Mouse (Mus musculus): ENCODE measurements around the gene Ehhadh. TPM values are rescaled to one million over a fixed set of nuclear protein-coding genes. Genes with fewer than 3 reads are reported as not detected.

Gene Ehhadh
- total and polyA plus RNA-seq, 3 experiments: 0.93 to 2.9 (median 1.1) TPM

GRCm38 (mm10) chr16:21793875-21794696 is 6.5 kb upstream of the Ehhadh start, which contains the start of gene Map3k13:
Gene Map3k13 (plus strand): TSS chr16:21794346.
- TF ChIP-seq GABPA (IDR thresholded peaks at IDR 0.05; ENCODE audit: insufficient replicate concordance, low read depth, low read length): no peak
- TF ChIP-seq NRF1 (IDR thresholded peaks at IDR 0.05; ENCODE audit: low read depth, low read length): peak; percentile 98
- peak; percentile 93 for TF ChIP-seq JUN (IDR thresholded peaks at IDR 0.05; ENCODE audit: insufficient read depth, low read depth, low read length)
- TF ChIP-seq USF1 (IDR thresholded peaks at IDR 0.05; ENCODE audit: low read depth, low read length): no peak
- peak; percentile 87 for TF ChIP-seq TBP (conservative IDR thresholded peaks at IDR 0.05; ENCODE audit: low read depth, low read length)
- no peak for TF ChIP-seq E2F4 (IDR thresholded peaks at IDR 0.05; ENCODE audit: insufficient replicate concordance, low read depth, low read length)
- peak; percentile 97 for TF ChIP-seq JUND (conservative IDR thresholded peaks at IDR 0.05; ENCODE audit: low read depth, low read length)
- TF ChIP-seq SIN3A (IDR thresholded peaks at IDR 0.05; ENCODE audit: low read length): peak; percentile 96
- TF ChIP-seq POLR2A (IDR thresholded peaks at IDR 0.05; ENCODE audit: low read depth, low read length): peak; percentile 95
- TF ChIP-seq HCFC1 (IDR thresholded peaks at IDR 0.05; ENCODE audit: low read depth, low read length): peak; percentile 80
- peak; percentile 58 for TF ChIP-seq BHLHE40 (IDR thresholded peaks at IDR 0.05; ENCODE audit: low read depth, low read length)
- TF ChIP-seq ELF1 (IDR thresholded peaks at IDR 0.05; ENCODE audit: low read depth, low read length): peak; percentile 100
- peak; percentile 69; the same call in 1 of the 2 replicates for TF ChIP-seq UBTF (IDR thresholded peaks at IDR 0.05; ENCODE audit: low read depth, low read length)
- no peak for TF ChIP-seq ZNF384 (IDR thresholded peaks at IDR 0.05; ENCODE audit: low read depth, low read length)
- no peak for TF ChIP-seq USF2 (conservative IDR thresholded peaks at IDR 0.05; ENCODE audit: low read depth, low read length)
- no peak for TF ChIP-seq SMC3 (IDR thresholded peaks at IDR 0.05; ENCODE audit: low read depth, low read length)
- TF ChIP-seq MAFK (IDR thresholded peaks at IDR 0.05; ENCODE audit: insufficient replicate concordance, low read length): no peak
- peak in 1 of 2 experiments; percentile 42; a peak in 2 of 4 replicates for TF ChIP-seq CTCF (conservative IDR thresholded peaks at IDR 0.05 in 1 of 2, IDR thresholded peaks at IDR 0.05 in 1 of 2; ENCODE audit: low read depth in 2 of 2, low read length in 2 of 2)
- peak; percentile 96 for TF ChIP-seq ZMIZ1 (IDR thresholded peaks at IDR 0.05; ENCODE audit: low read depth, low read length)
- TF ChIP-seq CHD1 (IDR thresholded peaks at IDR 0.05; ENCODE audit: low read depth, low read length): no peak
- TF ChIP-seq NELFE (IDR thresholded peaks at IDR 0.05; ENCODE audit: low read depth, low read length): peak; percentile 97
- no peak for TF ChIP-seq PAX5 (IDR thresholded peaks at IDR 0.05; ENCODE audit: low read length)
- peak; percentile 94 for TF ChIP-seq MXI1 (IDR thresholded peaks at IDR 0.05; ENCODE audit: low read depth, low read length)
- TF ChIP-seq ZKSCAN1 (IDR thresholded peaks at IDR 0.05; ENCODE audit: borderline replicate concordance, low read depth, low read length): no peak
- peak; percentile 93 for TF ChIP-seq POLR2AphosphoS2 (IDR thresholded peaks at IDR 0.05; ENCODE audit: low read depth, low read length)
- peak; percentile 55; the same call in 1 of the 2 replicates for TF ChIP-seq IRF4 (IDR thresholded peaks at IDR 0.05; ENCODE audit: low read depth, low read length)
- peak; percentile 52 for TF ChIP-seq EP300 (IDR thresholded peaks at IDR 0.05; ENCODE audit: low read length)
- TF ChIP-seq KAT2A (IDR thresholded peaks at IDR 0.05; ENCODE audit: insufficient replicate concordance, low read length): peak; percentile 69; the same call in 1 of the 2 replicates
- peak; percentile 53; the same call in 1 of the 2 replicates for TF ChIP-seq ETS1 (conservative IDR thresholded peaks at IDR 0.05; ENCODE audit: low read depth, low read length)
- TF ChIP-seq MAZ (IDR thresholded peaks at IDR 0.05; ENCODE audit: low read depth, low read length): peak; percentile 76
- TF ChIP-seq MYC (IDR thresholded peaks at IDR 0.05; ENCODE audit: low read depth, low read length): peak; percentile 24; the same call in 1 of the 2 replicates
- no peak; the same call in 1 of the 2 replicates for TF ChIP-seq CHD2 (IDR thresholded peaks at IDR 0.05; ENCODE audit: low read length)
- TF ChIP-seq RAD21 (IDR thresholded peaks at IDR 0.05; ENCODE audit: low read depth, low read length): peak; percentile 21
- TF ChIP-seq RCOR1 (conservative IDR thresholded peaks at IDR 0.05; ENCODE audit: low read depth, low read length): peak; percentile 71; the same call in 1 of the 2 replicates
- TF ChIP-seq ZC3H11A (IDR thresholded peaks at IDR 0.05; ENCODE audit: low read depth, low read length): no peak
- peak; percentile 93 for TF ChIP-seq TCF12 (IDR thresholded peaks at IDR 0.05; ENCODE audit: low read depth, low read length)
- peak; percentile 51 for TF ChIP-seq MEF2A (IDR thresholded peaks at IDR 0.05; ENCODE audit: borderline replicate concordance, low read depth, low read length)
- peak; percentile 67 for TF ChIP-seq MAX (IDR thresholded peaks at IDR 0.05; ENCODE audit: low read length)
- Histone ChIP-seq H3K4me1 (ENCODE audit: control insufficient read depth in 1 of 2, insufficient read depth in 2 of 2) (peaks cover 5 to 39% of the 10 kb centered on the region in 2 experiments; a peak in 3 of 4 replicates), H3K4me3 (replicated peaks in 1 of 3; ENCODE audit: low read depth in 2 of 3, low read length in 2 of 3, poor library complexity in 1 of 3) (peak within 1 kb of the TSS; percentile 68 to 83 (median 82)), H3K4me2 (ENCODE audit: insufficient read depth, low read depth, poor library complexity, severe bottlenecking) (peak within 1 kb of the TSS; percentile 95), H3K9ac (ENCODE audit: insufficient read depth, low read depth) (peak within 1 kb of the TSS; percentile 76), H3K79me2 (replicated peaks; ENCODE audit: control insufficient read depth, extremely low read depth, insufficient read depth, poor library complexity, severe bottlenecking) (0 out of 2 replicates have a peak, but pooled peaks cover 2% of the 10 kb centered on the region), H3K27me3 (replicated peaks) (no peaks in the 10 kb centered on the region), H3K36me3 (replicated peaks in 1 of 2; ENCODE audit: control insufficient read depth in 1 of 2, insufficient read depth in 1 of 2, low read length in 1 of 2) (peaks cover 8 to 14% of the 10 kb centered on the region in 2 experiments), H3K9me3 (replicated peaks; ENCODE audit: low read length) (no peaks in the 10 kb centered on the region), H3K27ac (ENCODE audit: insufficient read depth, low read depth) (peak within 1 kb of the TSS; percentile 83)
- dilution Hi-C loops (cut with MboI; ENCODE audit: extremely low pct_ligation_motif_present, extremely low pct_unique_long_range_greater_than_20kb, low sequenced_read_pairs): no loop called here
- peak; percentile 99 for DNase-seq (ENCODE audit: extremely low read depth)
- in situ Hi-C loops (cut with MboI; ENCODE audit: low pct_ligation_motif_present, low pct_unique_long_range_greater_than_20kb, low sequenced_read_pairs): no loop called here
